Mouse (Mus musculus) brown adipose tissue, adult 24 weeks (tissue): ENCODE results near the gene Zfp983. TPM values are rescaled to one million over a fixed set of nuclear protein-coding genes. Genes with fewer than 3 reads are reported as not detected.
"Not testable (repeated sequence)": the region's sequence is repeated elsewhere in the genome, so short reads cannot be mapped to it uniquely, and the experiment has no call there.

Source experiments
- H3K27ac ChIP-seq: fragments of 200-500 bp; replicated peaks from 2 replicates; pipeline ENCODE4 v1.5.1; 2012; ENCODE audit warnings: low read depth, mild to moderate bottlenecking, low read length
- H3K4me1 ChIP-seq: fragments of 200-500 bp; 2 replicates; pipeline ENCODE4 v1.6.1; 2012; ENCODE audit warnings: low read length, mixed read lengths; ENCODE audit not compliant: control insufficient read depth, insufficient read depth, insufficient read length
- H3K4me3 ChIP-seq: fragments of 200-500 bp; 2 replicates; pipeline ENCODE4 v1.5.1; 2012; ENCODE audit warnings: low read depth, mild to moderate bottlenecking, low read length, moderate library complexity; ENCODE audit not compliant: insufficient read depth
- polyA plus RNA-seq: library from polyadenylated mRNA; stranded (reverse); fragments of >200 nt; gene quantifications from 2 replicates; pipeline ENCODE4 v1.2.4, GENCODE M21; 2012; ENCODE audit not compliant: missing spikeins, insufficient read depth, insufficient read length

The Zfp983 gene
- 2.8 and 3.3 TPM in 2 replicates for polyA plus RNA-seq

- H3K4me3 ChIP-seq: peak within 1 kb of the TSS; percentile 81
- peak within 1 kb of the TSS; percentile 89 for H3K27ac ChIP-seq
- H3K4me1 ChIP-seq: not testable (repeated sequence)
These were observed at the start of gene Zfp983 for GRCm38 (mm10) chr17:21650364-21650907. TSS of gene Zfp983 (plus strand) at chr17:21650624.

- H3K4me1 ChIP-seq: no peaks in the 10 kb centered on the region
- H3K4me3 ChIP-seq: no peak overlapping the region
- no peak overlapping the region for H3K27ac ChIP-seq
These were observed 34.1 kb upstream of the Zfp983 start for GRCm38 (mm10) chr17:21616356-21616755.

- H3K27ac ChIP-seq: no peak overlapping the region
- H3K4me3 ChIP-seq: no peak overlapping the region
- no peaks in the 10 kb centered on the region for H3K4me1 ChIP-seq
These were observed 33.1 kb upstream of the Zfp983 start for GRCm38 (mm10) chr17:21617352-21617751.

- Histone ChIP-seq H3K4me3 (no peak overlapping the region), H3K4me1 (no peaks in the 10 kb centered on the region), H3K27ac (no peak overlapping the region)
These were observed 26.8 kb upstream of the Zfp983 start for GRCm38 (mm10) chr17:21623647-21624046.

- not testable (repeated sequence) for H3K4me3 ChIP-seq, H3K4me1 ChIP-seq, H3K27ac ChIP-seq
These were observed 14.7 kb upstream of the Zfp983 start for GRCm38 (mm10) chr17:21635758-21636157.

- no peak overlapping the region for H3K27ac ChIP-seq
- no peak overlapping the region for H3K4me3 ChIP-seq
- no peaks in the 10 kb centered on the region for H3K4me1 ChIP-seq
These were observed 1.6 kb upstream of the Zfp983 start for GRCm38 (mm10) chr17:21648791-21649190.

GRCm38 (mm10) chr17:21649936-21650335, 488 bp upstream of the Zfp983 start:
- H3K27ac ChIP-seq: peak overlapping the region; percentile 82
- no peaks in the 10 kb centered on the region for H3K4me1 ChIP-seq
- H3K4me3 ChIP-seq: peak overlapping the region; percentile 81

GRCm38 (mm10) chr17:21678826-21679225, 28.4 kb downstream of the Zfp983 start:
- H3K4me3 ChIP-seq, H3K4me1 ChIP-seq, H3K27ac ChIP-seq: not testable (repeated sequence)

GRCm38 (mm10) chr17:21679273-21680018, 29.0 kb downstream of the Zfp983 start:
- no peaks in the 10 kb centered on the region for H3K4me1 ChIP-seq

GRCm38 (mm10) chr17:21680019-21680376, 29.6 kb downstream of the Zfp983 start:
- peak overlapping the region; percentile 71; the same call in 1 of the 2 replicates for H3K27ac ChIP-seq
- not testable (repeated sequence) for H3K4me1 ChIP-seq

More at GRCm38 (mm10) chr17:21679273-21680018, 29.0 kb downstream of the Zfp983 start:
- H3K4me3 ChIP-seq: peak overlapping the region; percentile 67
- H3K27ac ChIP-seq: peak overlapping the region; percentile 71

GRCm38 (mm10) chr17:21691560-21691959, 41.1 kb downstream of the Zfp983 start, which contains the start of gene Gm10226:
TSS of gene Gm10226 (plus strand) at chr17:21691860.
- no peaks in the 10 kb centered on the region for H3K4me1 ChIP-seq
- no peak within 1 kb of the TSS for H3K4me3 ChIP-seq
- no peak within 1 kb of the TSS for H3K27ac ChIP-seq

More at GRCm38 (mm10) chr17:21680019-21680376, 29.6 kb downstream of the Zfp983 start:
- peak overlapping the region; percentile 67 for H3K4me3 ChIP-seq

GRCm38 (mm10) chr17:21693342-21693741, 42.9 kb downstream of the Zfp983 start:
- no peak overlapping the region for H3K4me3 ChIP-seq
- no peak overlapping the region for H3K27ac ChIP-seq
- no peaks in the 10 kb centered on the region for H3K4me1 ChIP-seq

GRCm38 (mm10) chr17:21696073-21696472, 45.6 kb downstream of the Zfp983 start:
- Histone ChIP-seq H3K27ac (no peak overlapping the region), H3K4me1 (no peaks in the 10 kb centered on the region), H3K4me3 (no peak overlapping the region)

GRCm38 (mm10) chr17:21702281-21703240, 52.1 kb downstream of the Zfp983 start:
- Histone ChIP-seq H3K4me3 (no peak overlapping the region), H3K4me1 (no peaks in the 10 kb centered on the region), H3K27ac (no peak overlapping the region)

- Histone ChIP-seq H3K27ac (no peak overlapping the region), H3K4me1 (no peaks in the 10 kb centered on the region), H3K4me3 (no peak overlapping the region)
These were observed 53.0 kb downstream of the Zfp983 start for GRCm38 (mm10) chr17:21703414-21703813.
